Mouse (Mus musculus): ENCODE results near the gene Nkain2. TPM values are rescaled to one million over a fixed set of nuclear protein-coding genes. Genes with fewer than 3 reads are reported as not detected.

Gene Nkain2
- 0.11 and 0.14 TPM in 2 replicates for polyA plus RNA-seq (2012; rRNA removed; ENCODE audit: low replicate concordance)

DNA sequence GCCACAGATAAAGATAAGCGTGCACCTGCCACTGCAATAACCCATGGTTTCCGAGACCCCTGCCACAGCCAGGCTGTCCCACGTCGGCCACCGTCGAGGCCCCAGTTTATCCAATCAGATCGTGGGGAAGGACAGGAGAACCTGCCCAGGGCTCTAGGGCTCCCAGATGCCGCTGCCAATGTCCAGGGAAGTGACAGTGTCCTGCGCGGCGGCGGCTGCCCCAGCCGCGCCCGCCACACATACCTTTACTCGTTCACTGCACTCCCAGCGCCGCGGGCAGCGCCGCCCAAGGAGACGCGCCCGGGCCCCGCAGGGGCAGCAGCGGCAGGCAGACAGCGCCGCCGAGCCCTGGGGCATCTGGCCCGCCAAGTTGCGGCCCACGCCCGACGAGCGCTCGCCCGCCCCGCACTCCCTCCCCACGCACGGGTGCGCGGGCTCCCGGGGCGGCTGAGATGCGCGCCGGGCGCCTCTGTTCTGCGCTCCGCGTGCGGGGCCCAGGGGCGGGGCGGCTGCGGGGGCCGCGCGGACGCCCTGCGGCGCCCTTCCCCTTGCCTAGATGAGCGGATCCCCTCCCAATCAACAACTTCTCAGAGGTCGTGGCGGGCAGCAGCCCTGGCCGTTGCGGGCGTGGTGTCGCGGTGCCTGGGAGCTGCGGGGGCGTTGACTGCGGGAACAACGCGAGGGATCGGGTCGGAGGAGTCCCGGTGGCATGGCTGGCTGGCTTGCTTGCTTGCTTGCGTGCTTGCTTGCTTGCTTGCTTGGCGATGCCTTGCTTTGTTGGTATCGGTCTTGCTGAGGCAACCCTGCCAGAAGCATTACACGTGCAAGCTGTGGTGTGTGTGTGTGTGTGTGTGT is at the start of gene Nkain2:
Gene Nkain2, minus strand, starts transcription at position 811 of the 855 bp plus-strand sequence.

Other genes starting within 250 kb of the Nkain2 start
- gene Trdn, start 190.1 kb upstream of the Nkain2 start, polyA plus RNA-seq (2012; rRNA removed; ENCODE audit: low replicate concordance) = 0.10 and 0.44 TPM in 2 replicates